Mouse (Mus musculus): ENCODE data around the gene Zfhx3. TPM values are rescaled to one million over a fixed set of nuclear protein-coding genes. Genes with fewer than 3 reads are reported as not detected.

Gene Zfhx3
- polyA plus RNA-seq, 2 experiments, result 0.25 to 0.65 TPM

GRCm38 (mm10) chr8:108327711-108328110, 385.3 kb downstream of the Zfhx3 start:
- H3K4me3 ChIP-seq (ENCODE audit: insufficient read depth in 1 of 2, low read depth in 2 of 2, low read length in 2 of 2), result no peak overlapping the region
- TF ChIP-seq CTCF (IDR thresholded peaks at IDR 0.05; ENCODE audit: low read depth) (no peak), EP300 (IDR thresholded peaks at IDR 0.05; ENCODE audit: low read depth) (no peak)
- 53% methylated on average over 2 of the region's 2 CpGs for WGBS (ENCODE audit: insufficient replicate concordance)

GRCm38 (mm10) chr8:108348352-108348751, 405.9 kb downstream of the Zfhx3 start:
- H3K27me3 ChIP-seq (ENCODE audit: control insufficient read depth, insufficient read depth, low read length), result no peaks in the 10 kb centered on the region
- WGBS (ENCODE audit: insufficient replicate concordance), result 68% methylated on average over 14 of the region's 14 CpGs
- no peaks in the 10 kb centered on the region for H3K9me3 ChIP-seq (ENCODE audit: control insufficient read depth, low read length)
- H3K4me2 ChIP-seq (ENCODE audit: low read depth), result no peak overlapping the region
- ATAC-seq (ENCODE audit: insufficient read depth) (no peak), DNase-seq (ENCODE audit: low read depth in 3 of 3, low spot score in 3 of 3) (no peak)
- H3K27ac ChIP-seq, result no peak overlapping the region
- H3K4me1 ChIP-seq (replicated peaks; ENCODE audit: control insufficient read depth in 2 of 2, insufficient read depth in 2 of 2, low read length in 1 of 2), result no peaks in the 10 kb centered on the region
- H3K4me3 ChIP-seq (ENCODE audit: insufficient read depth in 1 of 2, low read depth in 2 of 2, low read length in 2 of 2), result no peak overlapping the region
- H3K36me3 ChIP-seq (replicated peaks; ENCODE audit: control insufficient read depth, insufficient read depth, low read depth), result no peaks in the 10 kb centered on the region
- no peak overlapping the region for H3K9ac ChIP-seq (replicated peaks)
- TF ChIP-seq EP300 (IDR thresholded peaks at IDR 0.05; ENCODE audit: low read depth) (no peak), CTCF (IDR thresholded peaks at IDR 0.05; ENCODE audit: low read depth) (no peak)

More at GRCm38 (mm10) chr8:108327711-108328110, 385.3 kb downstream of the Zfhx3 start:
- DNase-seq (ENCODE audit: low read depth in 3 of 3, low spot score in 3 of 3), result no peak
- no peaks in the 10 kb centered on the region for H3K9me3 ChIP-seq (ENCODE audit: control insufficient read depth, low read length)
- H3K9ac ChIP-seq (replicated peaks), result no peak overlapping the region
- ATAC-seq (ENCODE audit: insufficient read depth), result no peak
- no peak overlapping the region for H3K27ac ChIP-seq
- H3K36me3 ChIP-seq (replicated peaks; ENCODE audit: control insufficient read depth, insufficient read depth, low read depth), result no peaks in the 10 kb centered on the region
- no peaks in the 10 kb centered on the region for H3K27me3 ChIP-seq (ENCODE audit: control insufficient read depth, insufficient read depth, low read length)
- no peak overlapping the region for H3K4me2 ChIP-seq (ENCODE audit: low read depth)
- no peaks in the 10 kb centered on the region for H3K4me1 ChIP-seq (replicated peaks; ENCODE audit: control insufficient read depth in 2 of 2, insufficient read depth in 2 of 2, low read length in 1 of 2)

GRCm38 (mm10) chr8:108348776-108349175, 406.3 kb downstream of the Zfhx3 start:
- Histone ChIP-seq H3K4me2 (ENCODE audit: low read depth) (no peak overlapping the region), H3K9me3 (ENCODE audit: control insufficient read depth, low read length) (no peaks in the 10 kb centered on the region), H3K4me3 (ENCODE audit: insufficient read depth in 1 of 2, low read depth in 2 of 2, low read length in 2 of 2) (no peak overlapping the region), H3K27ac (no peak overlapping the region), H3K36me3 (replicated peaks; ENCODE audit: control insufficient read depth, insufficient read depth, low read depth) (no peaks in the 10 kb centered on the region), H3K9ac (replicated peaks) (no peak overlapping the region), H3K27me3 (ENCODE audit: control insufficient read depth, insufficient read depth, low read length) (no peaks in the 10 kb centered on the region), H3K4me1 (replicated peaks; ENCODE audit: control insufficient read depth in 2 of 2, insufficient read depth in 2 of 2, low read length in 1 of 2) (no peaks in the 10 kb centered on the region)
- no peak for TF ChIP-seq CTCF (IDR thresholded peaks at IDR 0.05; ENCODE audit: low read depth)
- no peak for TF ChIP-seq EP300 (IDR thresholded peaks at IDR 0.05; ENCODE audit: low read depth)
- no peak for ATAC-seq (ENCODE audit: insufficient read depth)
- DNase-seq (ENCODE audit: low read depth in 3 of 3, low spot score in 3 of 3), result no peak
- 30% methylated on average over 4 of the region's 4 CpGs for WGBS (ENCODE audit: insufficient replicate concordance)

- no peaks in the 10 kb centered on the region for H3K27me3 ChIP-seq (ENCODE audit: control insufficient read depth, insufficient read depth, low read length)
- no peak overlapping the region for H3K9ac ChIP-seq (replicated peaks)
- H3K4me2 ChIP-seq (ENCODE audit: low read depth), result no peak overlapping the region
- no peak for ATAC-seq (ENCODE audit: insufficient read depth)
- no peak overlapping the region for H3K27ac ChIP-seq
- H3K4me3 ChIP-seq (ENCODE audit: insufficient read depth in 1 of 2, low read depth in 2 of 2, low read length in 2 of 2), result no peak overlapping the region
- no peaks in the 10 kb centered on the region for H3K9me3 ChIP-seq (ENCODE audit: control insufficient read depth, low read length)
- no peak for TF ChIP-seq CTCF (IDR thresholded peaks at IDR 0.05; ENCODE audit: low read depth)
- no peak for TF ChIP-seq EP300 (IDR thresholded peaks at IDR 0.05; ENCODE audit: low read depth)
- 47% methylated on average over 10 of the region's 10 CpGs for WGBS (ENCODE audit: insufficient replicate concordance)
- no peaks in the 10 kb centered on the region for H3K36me3 ChIP-seq (replicated peaks; ENCODE audit: control insufficient read depth, insufficient read depth, low read depth)
- H3K4me1 ChIP-seq (replicated peaks; ENCODE audit: control insufficient read depth in 2 of 2, insufficient read depth in 2 of 2, low read length in 1 of 2), result no peaks in the 10 kb centered on the region
- no peak for DNase-seq (ENCODE audit: low read depth in 3 of 3, low spot score in 3 of 3)
These were observed 412.8 kb downstream of the Zfhx3 start for GRCm38 (mm10) chr8:108355119-108355777.

- H3K36me3 ChIP-seq (replicated peaks; ENCODE audit: control insufficient read depth, insufficient read depth, low read depth), result no peaks in the 10 kb centered on the region
- H3K27me3 ChIP-seq (ENCODE audit: control insufficient read depth, insufficient read depth, low read length), result no peaks in the 10 kb centered on the region
- H3K9ac ChIP-seq (replicated peaks), result no peak overlapping the region
- H3K4me2 ChIP-seq (ENCODE audit: low read depth), result no peak overlapping the region
- H3K9me3 ChIP-seq (ENCODE audit: control insufficient read depth, low read length), result no peaks in the 10 kb centered on the region
- H3K4me3 ChIP-seq (ENCODE audit: insufficient read depth in 1 of 2, low read depth in 2 of 2, low read length in 2 of 2), result no peak overlapping the region
- DNase-seq (ENCODE audit: low read depth in 3 of 3, low spot score in 3 of 3) (no peak), ATAC-seq (ENCODE audit: insufficient read depth) (no peak)
- no peak overlapping the region for H3K27ac ChIP-seq
- H3K4me1 ChIP-seq (replicated peaks; ENCODE audit: control insufficient read depth in 2 of 2, insufficient read depth in 2 of 2, low read length in 1 of 2), result 0 out of 4 replicates have a peak, but pooled peaks cover 0 to 3% of the 10 kb centered on the region in 2 experiments
- WGBS (ENCODE audit: insufficient replicate concordance), result 52% methylated on average over 4 of the region's 4 CpGs
- TF ChIP-seq EP300 (IDR thresholded peaks at IDR 0.05; ENCODE audit: low read depth), result no peak
- no peak for TF ChIP-seq CTCF (IDR thresholded peaks at IDR 0.05; ENCODE audit: low read depth)
These were observed 419.0 kb downstream of the Zfhx3 start for GRCm38 (mm10) chr8:108361402-108361801.

Measured in liver, embryonic 14.5 days (tissue).